13 mouse cellular contexts compared by ENCODE assay signal in genomic region chr17:29167371-29167770, GRCm38 (mm10). TPM values are rescaled to one million over a fixed set of nuclear protein-coding genes. Genes with fewer than 3 reads are reported as not detected.
A peak's percentile ranks its signal among the peaks of the same experiment; 100 is the strongest.
DNase-seq lines count a peak whose midpoint lies in the region; ATAC-seq and TF ChIP-seq lines count a peak whose summit lies in the region.
"Had no signal": no experiment of that assay in that cellular context is flagged by ENCODE, and none has a peak within 500 bp of the region (broad histone marks: within the 10 kb centered on the region; RNA-seq: fewer than 3 reads in every experiment).

No protein-coding gene starts in this region.

- H3K4me3 ChIP-seq in embryonic facial prominence, embryonic 15.5 days (replicated peaks) = no peak overlapping the region
- H3K4me3 ChIP-seq in embryonic facial prominence, embryonic 10.5 days = no peak overlapping the region
- H3K4me3 ChIP-seq in kidney, adult 2 months (ENCODE audit: insufficient read depth, low read depth, low read length) = no peak overlapping the region
- H3K4me3 ChIP-seq: forebrain, embryonic 15.5 days; heart, adult 2 months had no signal

- H3K27ac ChIP-seq in embryonic facial prominence, embryonic 15.5 days (replicated peaks) = peak overlapping the region; percentile 78; the same call in 1 of the 2 replicates
- no peak overlapping the region for H3K27ac ChIP-seq in embryonic facial prominence, embryonic 10.5 days (replicated peaks)
- H3K27ac ChIP-seq in kidney, adult 2 months (ENCODE audit: insufficient read depth, low read depth, low read length) = no peak overlapping the region
- H3K27ac ChIP-seq: forebrain, embryonic 15.5 days; heart, adult 2 months; hindbrain, postnatal 0 days; liver, embryonic 14.5 days had no signal

- no peak overlapping the region for H3K4me2 ChIP-seq in embryonic facial prominence, embryonic 15.5 days (replicated peaks)
- H3K4me2 ChIP-seq: forebrain, embryonic 15.5 days had no signal

- no peak for ATAC-seq in embryonic facial prominence, embryonic 15.5 days (ENCODE audit: insufficient number of reproducible peaks, low FRiP score, low TSS enrichment, low read depth)
- ATAC-seq: forebrain, embryonic 15.5 days; hindbrain, postnatal 0 days; midbrain, embryonic 16.5 days had no signal

- no peak for TF ChIP-seq POLR2A in kidney, adult 2 months (IDR thresholded peaks at IDR 0.05; ENCODE audit: low read depth, low read length)

- no peaks in the 10 kb centered on the region for H3K36me3 ChIP-seq in embryonic facial prominence, embryonic 15.5 days
- H3K36me3 ChIP-seq in embryonic facial prominence, embryonic 10.5 days (replicated peaks) = no peaks in the 10 kb centered on the region
- no peaks in the 10 kb centered on the region for H3K36me3 ChIP-seq in kidney, adult 2 months (ENCODE audit: control insufficient read depth, insufficient read depth, low read length)
- H3K36me3 ChIP-seq: forebrain, embryonic 15.5 days had no signal

- TF ChIP-seq CTCF in kidney, adult 2 months (conservative IDR thresholded peaks at IDR 0.05; ENCODE audit: insufficient read depth, insufficient read length, low read depth, low read length) = no peak

- WGBS in embryonic facial prominence, embryonic 15.5 days = 54% methylated on average over 6 of the region's 6 CpGs
- 69% methylated on average over 6 of the region's 6 CpGs for WGBS in embryonic facial prominence, embryonic 10.5 days
- 54% methylated on average over 6 of the region's 6 CpGs for WGBS in kidney, adult 2 months

- no peaks in the 10 kb centered on the region for H3K27me3 ChIP-seq in embryonic facial prominence, embryonic 15.5 days
- H3K27me3 ChIP-seq in embryonic facial prominence, embryonic 10.5 days (replicated peaks; ENCODE audit: low read depth, poor library complexity, severe bottlenecking) = peaks cover 31% of the 10 kb centered on the region
- H3K27me3 ChIP-seq in kidney, adult 2 months (replicated peaks; ENCODE audit: control insufficient read depth, insufficient read depth, low read length) = no peaks in the 10 kb centered on the region
- H3K27me3 ChIP-seq: forebrain, embryonic 15.5 days had no signal

- DNase-seq in embryonic facial prominence, embryonic 10.5 days (ENCODE audit: low spot score) = no peak
- peak; percentile 43 for DNase-seq in kidney, adult 2 months
- DNase-seq in lung, postnatal 25 days (ENCODE audit: low spot score) = peak; percentile 68
- peak; percentile 70 to 82 for DNase-seq in thymus, adult 18-20 months
- DNase-seq in urinary bladder, postnatal 4 days (ENCODE audit: low spot score in 2 of 2) = no peak
- DNase-seq in cerebellum, postnatal 10 days = no peak
- no peak for DNase-seq in gastrocnemius, adult 18-20 months (ENCODE audit: low spot score)

- no peak overlapping the region for H3K9ac ChIP-seq in embryonic facial prominence, embryonic 15.5 days
- H3K9ac ChIP-seq: forebrain, embryonic 15.5 days; liver, embryonic 14.5 days had no signal

- no peaks in the 10 kb centered on the region for H3K9me3 ChIP-seq in embryonic facial prominence, embryonic 15.5 days (replicated peaks)
- H3K9me3 ChIP-seq in embryonic facial prominence, embryonic 10.5 days = no peaks in the 10 kb centered on the region
- H3K9me3 ChIP-seq: forebrain, embryonic 15.5 days had no signal

- peaks cover 47% of the 10 kb centered on the region for H3K4me1 ChIP-seq in embryonic facial prominence, embryonic 15.5 days
- H3K4me1 ChIP-seq in embryonic facial prominence, embryonic 10.5 days = peaks cover 39% of the 10 kb centered on the region
- H3K4me1 ChIP-seq in kidney, adult 2 months (ENCODE audit: control insufficient read depth, insufficient read depth, low read length) = peaks cover 13% of the 10 kb centered on the region; the same call in 1 of the 2 replicates

RNA-seq across cellular contexts. Expression of gene Rab44, which starts 53.4 kb away (rescaled TPM):
- polyA plus RNA-seq in embryonic facial prominence, embryonic 15.5 days (2015; fragmentation: Nextera tagmentation; extraction: Ambion mirVana) = 3.4 and 4.5 TPM in 2 replicates
- 0.09 and 0.21 TPM in 2 replicates for polyA plus RNA-seq in embryonic facial prominence, embryonic 10.5 days (2016; fragmentation: Nextera tagmentation; extraction: Ambion mirVana)
- 0.16 and 0.34 TPM in 2 replicates for polyA plus RNA-seq in kidney, adult 2 months (2012; rRNA removed)
- total RNA-seq in gastrocnemius, adult 18-20 months (2021) = under 1 TPM; 0.31 to 0.34 TPM

Comparison
In these comparisons a context has a peak if more than half of its experiments do, and no peak if none do; other contexts are left out.
1. DNase-seq: peak in kidney, adult 2 months (single experiment), lung, postnatal 25 days (single experiment) and thymus, adult 18-20 months (2 of 2); none in embryonic facial prominence, embryonic 10.5 days (single experiment), urinary bladder, postnatal 4 days (0 of 2), cerebellum, postnatal 10 days (0 of 2) and gastrocnemius, adult 18-20 months (single experiment).